Mouse (Mus musculus): ENCODE results near the gene Wee2. TPM values are rescaled to one million over a fixed set of nuclear protein-coding genes. Genes with fewer than 3 reads are reported as not detected.
A peak's percentile ranks its signal among the peaks of the same experiment; 100 is the strongest.

The Wee2 gene
- total and polyA plus RNA-seq, 3 experiments, result not detected

DNA sequence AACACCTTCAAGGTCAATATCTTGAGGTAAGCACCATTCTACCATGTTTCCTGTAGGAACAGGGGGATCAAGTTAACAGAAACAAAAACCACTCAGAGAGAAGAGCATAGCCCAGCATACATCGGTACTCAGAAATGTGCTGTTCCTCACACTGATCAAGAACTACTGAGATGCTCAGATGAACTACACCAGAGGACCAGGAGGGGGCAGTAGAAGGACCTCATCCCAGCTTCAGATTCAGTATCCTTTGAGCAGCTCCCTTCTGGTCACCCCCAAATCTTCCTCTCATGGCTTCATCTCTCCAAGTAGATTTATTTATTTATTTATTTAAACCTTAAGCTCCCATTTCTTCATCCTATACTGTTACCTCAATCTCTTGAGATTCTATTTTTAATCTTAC, 15.1 kb upstream of the Wee2 start:
- H3K36me3 ChIP-seq (ENCODE audit: control insufficient read depth in 1 of 2, insufficient read depth in 2 of 2, low read length in 2 of 2), result no peaks in the 10 kb centered on the region; a peak in 1 of 4 replicates
- no peaks in the 10 kb centered on the region for H3K9me3 ChIP-seq (replicated peaks; ENCODE audit: insufficient read depth, low read length)
- no peak overlapping the region for H3K4me3 ChIP-seq (ENCODE audit: control insufficient read depth in 1 of 2, insufficient read depth in 1 of 2, low read depth in 2 of 2, low read length in 2 of 2)
- DNase-seq (ENCODE audit: low read depth, low spot score), result peak; percentile 74
- H3K9ac ChIP-seq (ENCODE audit: control insufficient read depth, low read depth, low read length, poor library complexity, severe bottlenecking), result no peak overlapping the region
- H3K27ac ChIP-seq (ENCODE audit: control insufficient read depth, low read depth, low read length), result no peak overlapping the region
- no peaks in the 10 kb centered on the region for H3K79me2 ChIP-seq (ENCODE audit: control insufficient read depth, insufficient read depth, low read length, poor library complexity)
- H3K27me3 ChIP-seq (ENCODE audit: control insufficient read depth in 1 of 2, insufficient read depth in 2 of 2, low read length in 2 of 2), result no peaks in the 10 kb centered on the region
- H3K4me1 ChIP-seq (ENCODE audit: control insufficient read depth in 1 of 2, insufficient read depth in 2 of 2, low read length in 2 of 2), result no peaks in the 10 kb centered on the region
- TF ChIP-seq ZKSCAN1 (IDR thresholded peaks at IDR 0.05; ENCODE audit: low read depth, low read length) (no peak), RAD21 (IDR thresholded peaks at IDR 0.05; ENCODE audit: low read depth, low read length) (peak; percentile 35), CTCF (IDR thresholded peaks at IDR 0.05 in 2 of 3, conservative IDR thresholded peaks at IDR 0.05 in 1 of 3; ENCODE audit: control insufficient read depth in 1 of 3, insufficient read depth in 1 of 3, low read depth in 2 of 3, low read length in 3 of 3, poor library complexity in 1 of 3, severe bottlenecking in 1 of 3) (peak; percentile 57 to 76 (median 71)), TAL1 (IDR thresholded peaks at IDR 0.05; ENCODE audit: low read length) (no peak), ETS1 (IDR thresholded peaks at IDR 0.05; ENCODE audit: low read depth, low read length) (no peak), SMC3 (IDR thresholded peaks at IDR 0.05; ENCODE audit: low read depth, low read length) (peak; percentile 50), RCOR1 (IDR thresholded peaks at IDR 0.05; ENCODE audit: low read depth, low read length) (no peak), BHLHE40 (IDR thresholded peaks at IDR 0.05; ENCODE audit: borderline replicate concordance, low read depth, low read length) (no peak), ELF1 (IDR thresholded peaks at IDR 0.05; ENCODE audit: low read depth, low read length) (no peak)

- Histone ChIP-seq H3K36me3 (ENCODE audit: control insufficient read depth in 1 of 2, insufficient read depth in 2 of 2, low read length in 2 of 2) (peaks cover 0 to 9% of the 10 kb centered on the region in 2 experiments; a peak in 2 of 4 replicates), H3K9ac (ENCODE audit: control insufficient read depth, low read depth, low read length, poor library complexity, severe bottlenecking) (no peak overlapping the region), H3K4me1 (ENCODE audit: control insufficient read depth in 1 of 2, insufficient read depth in 2 of 2, low read length in 2 of 2) (peaks cover 0 to 8% of the 10 kb centered on the region in 2 experiments; a peak in 3 of 4 replicates), H3K4me3 (ENCODE audit: control insufficient read depth in 1 of 2, insufficient read depth in 1 of 2, low read depth in 2 of 2, low read length in 2 of 2) (no peak overlapping the region), H3K79me2 (ENCODE audit: control insufficient read depth, insufficient read depth, low read length, poor library complexity) (no peaks in the 10 kb centered on the region), H3K27me3 (ENCODE audit: control insufficient read depth in 1 of 2, insufficient read depth in 2 of 2, low read length in 2 of 2) (no peaks in the 10 kb centered on the region), H3K9me3 (replicated peaks; ENCODE audit: insufficient read depth, low read length) (no peaks in the 10 kb centered on the region), H3K27ac (ENCODE audit: control insufficient read depth, low read depth, low read length) (no peak overlapping the region)
- TF ChIP-seq CTCF (IDR thresholded peaks at IDR 0.05 in 2 of 3, conservative IDR thresholded peaks at IDR 0.05 in 1 of 3; ENCODE audit: control insufficient read depth in 1 of 3, insufficient read depth in 1 of 3, low read depth in 2 of 3, low read length in 3 of 3, poor library complexity in 1 of 3, severe bottlenecking in 1 of 3) (no peak), ZNF384 (IDR thresholded peaks at IDR 0.05; ENCODE audit: low read depth, low read length) (no peak), POLR2AphosphoS2 (IDR thresholded peaks at IDR 0.05; ENCODE audit: low read length) (no peak), CHD2 (IDR thresholded peaks at IDR 0.05; ENCODE audit: low read length) (no peak), MAZ (IDR thresholded peaks at IDR 0.05; ENCODE audit: low read depth, low read length) (no peak), RAD21 (IDR thresholded peaks at IDR 0.05; ENCODE audit: low read depth, low read length) (no peak), BHLHE40 (IDR thresholded peaks at IDR 0.05; ENCODE audit: borderline replicate concordance, low read depth, low read length) (no peak), TCF12 (IDR thresholded peaks at IDR 0.05; ENCODE audit: low read depth, low read length) (no peak), USF2 (IDR thresholded peaks at IDR 0.05; ENCODE audit: borderline replicate concordance in 1 of 2, insufficient read depth in 1 of 2, low read depth in 1 of 2, low read length in 2 of 2) (no peak), ZMIZ1 (IDR thresholded peaks at IDR 0.05; ENCODE audit: low read depth, low read length) (no peak), USF1 (IDR thresholded peaks at IDR 0.05; ENCODE audit: low read depth, low read length) (no peak), MXI1 (IDR thresholded peaks at IDR 0.05; ENCODE audit: low read depth, low read length) (no peak), SIN3A (IDR thresholded peaks at IDR 0.05; ENCODE audit: low read length) (no peak), NRF1 (IDR thresholded peaks at IDR 0.05; ENCODE audit: insufficient read depth, low read depth, low read length, poor library complexity, severe bottlenecking) (no peak), UBTF (IDR thresholded peaks at IDR 0.05; ENCODE audit: borderline replicate concordance, insufficient read depth, low read depth, low read length) (no peak)
- DNase-seq (ENCODE audit: low read depth, low spot score), result no peak
These were observed 11.4 kb upstream of the Wee2 start for GRCm38 (mm10) chr6:40427441-40427840.
